15 mouse cellular contexts compared by ENCODE assay signal in genomic region chr1:42258594-42258910, GRCm38 (mm10).
DNase-seq lines count a peak whose midpoint lies in the region; ATAC-seq and TF ChIP-seq lines count a peak whose summit lies in the region.
"Had no signal": no experiment of that assay in that cellular context is flagged by ENCODE, and none has a peak within 500 bp of the region (broad histone marks: within the 10 kb centered on the region; RNA-seq: fewer than 3 reads in every experiment).

No protein-coding gene starts in this region.

- WGBS in embryonic facial prominence, embryonic 10.5 days, result 58% methylated on average over 4 of the region's 4 CpGs
- WGBS in hindbrain, embryonic 11.5 days, result 55% methylated on average over 4 of the region's 4 CpGs
- 26% methylated on average over 4 of the region's 4 CpGs for WGBS in midbrain, embryonic 13.5 days
- WGBS in heart, adult 2 months, result 25% methylated on average over 4 of the region's 4 CpGs

- no peaks in the 10 kb centered on the region for H3K36me3 ChIP-seq in embryonic facial prominence, embryonic 10.5 days (replicated peaks)
- no peaks in the 10 kb centered on the region for H3K36me3 ChIP-seq in hindbrain, embryonic 11.5 days (ENCODE audit: control insufficient read depth, insufficient read depth, low read length)
- no peaks in the 10 kb centered on the region for H3K36me3 ChIP-seq in midbrain, embryonic 13.5 days
- no peaks in the 10 kb centered on the region for H3K36me3 ChIP-seq in heart, adult 2 months (ENCODE audit: control insufficient read depth, insufficient read depth, low read length)

- intact Hi-C loops in heart, postnatal 36 days (cut with DNase I), result no loop called here
- intact Hi-C loops in heart, adult 2 months (cut with DNase I), result no loop called here

- no peaks in the 10 kb centered on the region for H3K27me3 ChIP-seq in embryonic facial prominence, embryonic 10.5 days (replicated peaks; ENCODE audit: low read depth, poor library complexity, severe bottlenecking)
- H3K27me3 ChIP-seq in hindbrain, embryonic 11.5 days (ENCODE audit: control insufficient read depth, insufficient read depth, low read length), result no peaks in the 10 kb centered on the region
- H3K27me3 ChIP-seq in midbrain, embryonic 13.5 days, result no peaks in the 10 kb centered on the region
- H3K27me3 ChIP-seq in heart, adult 2 months (ENCODE audit: control insufficient read depth, insufficient read depth, low read length), result no peaks in the 10 kb centered on the region

- H3K9me3 ChIP-seq in embryonic facial prominence, embryonic 10.5 days, result no peaks in the 10 kb centered on the region
- no peaks in the 10 kb centered on the region for H3K9me3 ChIP-seq in hindbrain, embryonic 11.5 days (ENCODE audit: control insufficient read depth, low read length)
- no peaks in the 10 kb centered on the region for H3K9me3 ChIP-seq in midbrain, embryonic 13.5 days

- peak overlapping the region; percentile 27 for H3K4me2 ChIP-seq in hindbrain, embryonic 11.5 days (replicated peaks; ENCODE audit: low read depth, low read length)
- H3K4me2 ChIP-seq in midbrain, embryonic 13.5 days (replicated peaks), result peak overlapping the region; percentile 46

- peak overlapping the region; percentile 44 for H3K9ac ChIP-seq in hindbrain, embryonic 11.5 days (ENCODE audit: low read depth, low read length)
- peak overlapping the region; percentile 59 for H3K9ac ChIP-seq in midbrain, embryonic 13.5 days (replicated peaks)
- no peak overlapping the region for H3K9ac ChIP-seq in heart, adult 2 months (ENCODE audit: low read depth, low read length)

- no peak for TF ChIP-seq POLR2A in cortical plate, adult 2 months (IDR thresholded peaks at IDR 0.05; ENCODE audit: extremely low read depth, insufficient read depth, low read length)
- no peak for TF ChIP-seq POLR2A in heart, adult 2 months (IDR thresholded peaks at IDR 0.05; ENCODE audit: insufficient read depth, low read depth, low read length)

- DNase-seq in embryonic facial prominence, embryonic 10.5 days (ENCODE audit: low spot score), result no peak
- DNase-seq in hindbrain, embryonic 11.5 days (ENCODE audit: low spot score), result peak; percentile 44
- no peak for DNase-seq in heart, postnatal 36 days
- DNase-seq in adrenal gland, adult 8-10 months, result no peak
- no peak for DNase-seq in heart, adult 2 months
- DNase-seq in adrenal gland, postnatal 10 days, result no peak
- DNase-seq: adrenal gland, adult 2 months; cerebellum, adult 8-10 months; gastrocnemius, postnatal 10 days; kidney, adult 8-10 months; thymus, postnatal 36 days had no signal

- no peak overlapping the region for H3K4me3 ChIP-seq in cortical plate, adult 2 months (ENCODE audit: insufficient read depth, low read length)
- no peak overlapping the region for H3K4me3 ChIP-seq in embryonic facial prominence, embryonic 10.5 days
- no peak overlapping the region for H3K4me3 ChIP-seq in hindbrain, embryonic 11.5 days (ENCODE audit: low read depth, low read length)
- 0 out of 2 replicates have a peak overlapping the region, but pooled peaks have one; percentile 20 for H3K4me3 ChIP-seq in midbrain, embryonic 13.5 days (replicated peaks)
- H3K4me3 ChIP-seq in heart, adult 2 months, result no peak overlapping the region
- H3K4me3 ChIP-seq: erythroblast, embryonic 14.5 days had no signal

- H3K4me1 ChIP-seq in cortical plate, adult 2 months (ENCODE audit: control insufficient read depth, insufficient read depth, low read length), result peaks cover 3% of the 10 kb centered on the region
- H3K4me1 ChIP-seq in embryonic facial prominence, embryonic 10.5 days, result peaks cover 42% of the 10 kb centered on the region
- H3K4me1 ChIP-seq in hindbrain, embryonic 11.5 days (replicated peaks; ENCODE audit: control insufficient read depth, insufficient read depth, low read length), result peaks cover 14% of the 10 kb centered on the region
- peaks cover 65% of the 10 kb centered on the region for H3K4me1 ChIP-seq in midbrain, embryonic 13.5 days (replicated peaks)
- H3K4me1 ChIP-seq in heart, adult 2 months (ENCODE audit: control insufficient read depth, insufficient read depth, low read length), result no peaks in the 10 kb centered on the region

- H3K79me2 ChIP-seq in heart, adult 2 months (replicated peaks; ENCODE audit: control insufficient read depth, insufficient read depth, low read length), result no peaks in the 10 kb centered on the region

- TF ChIP-seq CTCF in cortical plate, adult 2 months (IDR thresholded peaks at IDR 0.05; ENCODE audit: extremely low read depth, insufficient read depth, low read length), result no peak
- no peak for TF ChIP-seq CTCF in heart, adult 2 months (IDR thresholded peaks at IDR 0.05)

- no peak for ATAC-seq in hindbrain, embryonic 11.5 days (ENCODE audit: low FRiP score)
- ATAC-seq in midbrain, embryonic 13.5 days, result peak; percentile 12; the same call in 1 of the 2 replicates
- ATAC-seq: CD4-positive, CD25-positive, alpha-beta regulatory T cell, adult 4 months had no signal

- no peak for TF ChIP-seq EP300 in heart, adult 2 months (IDR thresholded peaks at IDR 0.05; ENCODE audit: insufficient read depth, low read depth, low read length)

- peak overlapping the region; percentile 71; the same call in 1 of the 2 replicates for H3K27ac ChIP-seq in cortical plate, adult 2 months (ENCODE audit: insufficient read depth, low read length)
- H3K27ac ChIP-seq in embryonic facial prominence, embryonic 10.5 days (replicated peaks), result peak overlapping the region; percentile 75
- peak overlapping the region; percentile 93 for H3K27ac ChIP-seq in hindbrain, embryonic 11.5 days (ENCODE audit: low read depth, low read length)
- peak overlapping the region; percentile 94 for H3K27ac ChIP-seq in midbrain, embryonic 13.5 days
- H3K27ac ChIP-seq in heart, adult 2 months, result no peak overlapping the region
